In genomic region chr2:134912616-134913015, GRCm38 (mm10) we compare ENCODE assay signal across 13 mouse cellular contexts.
DNase-seq lines count a peak whose midpoint lies in the region; TF ChIP-seq lines count a peak whose summit lies in the region.
"Had no signal": no experiment of that assay in that cellular context is flagged by ENCODE, and none has a peak within 500 bp of the region (broad histone marks: within the 10 kb centered on the region; RNA-seq: fewer than 3 reads in every experiment).

No protein-coding gene starts in this region.

- TF ChIP-seq POLR2A in cerebellum, adult 2 months (IDR thresholded peaks at IDR 0.05; ENCODE audit: borderline replicate concordance, insufficient read depth, low read length), result no peak

- no peak overlapping the region for H3K4me3 ChIP-seq in cerebellum, adult 2 months (replicated peaks; ENCODE audit: insufficient read depth, low read depth, low read length)
- H3K4me3 ChIP-seq: embryonic facial prominence, embryonic 10.5 days; liver, embryonic 15.5 days had no signal

- H3K4me1 ChIP-seq in cerebellum, adult 2 months (ENCODE audit: control insufficient read depth, insufficient read depth, low read length), result peaks cover 16% of the 10 kb centered on the region
- H3K4me1 ChIP-seq: embryonic facial prominence, embryonic 10.5 days; liver, embryonic 15.5 days had no signal

- H3K27ac ChIP-seq in cerebellum, adult 2 months (ENCODE audit: insufficient read depth, low read length), result no peak overlapping the region
- H3K27ac ChIP-seq: embryonic facial prominence, embryonic 10.5 days; liver, embryonic 15.5 days had no signal

- no peaks in the 10 kb centered on the region for H3K27me3 ChIP-seq in cerebellum, adult 2 months (ENCODE audit: control insufficient read depth, insufficient read depth, low read length)
- H3K27me3 ChIP-seq: liver, embryonic 15.5 days had no signal

- DNase-seq in cerebellum, adult 2 months, result peak; percentile 36 to 83
- no peak for DNase-seq in cerebellum, postnatal 4 days (ENCODE audit: low spot score in 2 of 2)
- peak; percentile 16 for DNase-seq in heart, adult 8-10 months (ENCODE audit: low spot score)
- DNase-seq in heart, postnatal 4 days, result no peak
- peak; percentile 71 for DNase-seq in NIH3T3 (ENCODE audit: low read depth)
- peak; percentile 20 to 46 for DNase-seq in cerebellum, postnatal 36 days
- DNase-seq in c-Kit-positive CD71-positive TER-119-positive erythroid progenitor cells, embryonic 14.5 days (ENCODE audit: low spot score), result no peak
- DNase-seq in spleen, adult 12 weeks (ENCODE audit: low spot score), result no peak
- DNase-seq: B cell, adult 2 months; kidney, postnatal 10 days; right cerebral cortex, adult 18-20 months had no signal

- WGBS in cerebellum, adult 2 months, result 44% methylated on average over 2 of the region's 2 CpGs

- TF ChIP-seq CTCF in cerebellum, adult 2 months (IDR thresholded peaks at IDR 0.05; ENCODE audit: borderline replicate concordance, insufficient read depth, low read depth, low read length), result no peak

Comparison
In these comparisons a context has a peak if more than half of its experiments do, and no peak if none do; other contexts are left out.
1. DNase-seq: peak in cerebellum, adult 2 months (2 of 2), heart, adult 8-10 months (single experiment), NIH3T3 (single experiment) and cerebellum, postnatal 36 days (2 of 2); none in cerebellum, postnatal 4 days (0 of 2), heart, postnatal 4 days (single experiment), c-Kit-positive CD71-positive TER-119-positive erythroid progenitor cells, embryonic 14.5 days (single experiment) and spleen, adult 12 weeks (single experiment).